ENCODE assay signal across 8 mouse cellular contexts in genomic region chr9:86592676-86593668, GRCm38 (mm10). TPM values are rescaled to one million over a fixed set of nuclear protein-coding genes. Genes with fewer than 3 reads are reported as not detected.
DNase-seq lines count a peak whose midpoint lies in the region; ATAC-seq lines count a peak whose summit lies in the region.

No protein-coding gene starts in this region.

- 79% methylated on average over 19 of the region's 19 CpGs for WGBS in kidney, embryonic 15.5 days

- H3K9me3 ChIP-seq in kidney, embryonic 15.5 days (replicated peaks): no peaks in the 10 kb centered on the region

- no peaks in the 10 kb centered on the region for H3K36me3 ChIP-seq in kidney, embryonic 15.5 days

- no peak overlapping the region for H3K27ac ChIP-seq in kidney, embryonic 15.5 days

- H3K4me3 ChIP-seq in kidney, embryonic 15.5 days (replicated peaks): no peak overlapping the region

- no peaks in the 10 kb centered on the region for H3K27me3 ChIP-seq in kidney, embryonic 15.5 days

- no peak overlapping the region for H3K4me2 ChIP-seq in kidney, embryonic 15.5 days

- intact Hi-C loops in left cerebral cortex, postnatal 14 days (cut with DNase I): loop anchor here (1.0 to 10.0 kb wide), 4 partner anchors 153 to 652 kb away; partner anchors contain the start of gene Cyb5r4

- DNase-seq in layer of hippocampus, adult 11-12 months (ENCODE audit: low spot score): peak; percentile 60
- no peak for DNase-seq in layer of hippocampus, postnatal 36 days
- DNase-seq in MN1 (ENCODE audit: low spot score): peak; percentile 57
- DNase-seq in embryo, embryonic 11 days: peak; percentile 51
- peak; percentile 67 to 79 for DNase-seq in left cerebral cortex, postnatal 14 days (ENCODE audit: low spot score in 2 of 2)
- DNase-seq in right cerebral cortex, adult 2 months (ENCODE audit: low spot score in 2 of 2): peak; percentile 60 to 75
- DNase-seq in thymus, postnatal 25 days: no peak

- no peak for ATAC-seq in kidney, embryonic 15.5 days (replicated peaks; ENCODE audit: low FRiP score)

- no peaks in the 10 kb centered on the region for H3K4me1 ChIP-seq in kidney, embryonic 15.5 days

- H3K9ac ChIP-seq in kidney, embryonic 15.5 days: no peak overlapping the region

RNA-seq across cellular contexts. Expression of gene Rwdd2a, which starts 21.2 kb away (rescaled TPM):
- 10 to 100 TPM; 24.8 to 27.6 TPM for total RNA-seq in layer of hippocampus, postnatal 36 days (2021)
- 10 to 100 TPM; 35.3 to 35.6 TPM for total RNA-seq in left cerebral cortex, postnatal 14 days (2021)
- 4.1 and 4.3 TPM in 2 replicates for polyA plus RNA-seq in kidney, embryonic 15.5 days (2015; fragmentation: Nextera tagmentation; extraction: Ambion mirVana)

RNA-seq across cellular contexts. Expression of gene Pgm3, which starts 21.3 kb away (rescaled TPM):
- total RNA-seq in layer of hippocampus, postnatal 36 days (2021): 10 to 100 TPM; 16.6 to 16.9 TPM
- 10 to 100 TPM; 16.3 to 18.7 TPM for total RNA-seq in left cerebral cortex, postnatal 14 days (2021)
- 40.0 and 40.6 TPM in 2 replicates for polyA plus RNA-seq in kidney, embryonic 15.5 days (2015; fragmentation: Nextera tagmentation; extraction: Ambion mirVana)

Comparison
In these comparisons a context has a peak if more than half of its experiments do, and no peak if none do; other contexts are left out.
1. DNase-seq: peak in layer of hippocampus, adult 11-12 months (single experiment), MN1 (single experiment), embryo, embryonic 11 days (single experiment), left cerebral cortex, postnatal 14 days (2 of 2) and right cerebral cortex, adult 2 months (2 of 2); none in layer of hippocampus, postnatal 36 days (0 of 2) and thymus, postnatal 25 days (single experiment).